Mouse (Mus musculus) kidney, embryonic 15.5 days (tissue): ENCODE measurements around the gene Smim12. TPM values are rescaled to one million over a fixed set of nuclear protein-coding genes. Genes with fewer than 3 reads are reported as not detected.

Source experiments
- ATAC-seq: fragments of 200-750 bp; cut with Nextera tagmentation; replicated peaks from 2 replicates; pipeline ENCODE4 v1.8.0; 2017; ENCODE audit warnings: moderate TSS enrichment; ENCODE audit not compliant: low FRiP score
- H3K27ac ChIP-seq: fragments of 300-500 bp; sonication (generic); 2 replicates; pipeline ENCODE4 v1.5.1; 2015; ENCODE audit warnings: mild to moderate bottlenecking, inconsistent platforms
- H3K27me3 ChIP-seq: fragments of 300-500 bp; sonication (generic); 2 replicates; pipeline ENCODE4 v1.6.1; 2015; ENCODE audit warnings: inconsistent platforms
- H3K36me3 ChIP-seq: fragments of 300-500 bp; sonication (generic); 2 replicates; pipeline ENCODE4 v1.6.1; 2015; ENCODE audit warnings: inconsistent platforms
- H3K4me1 ChIP-seq: fragments of 300-500 bp; sonication (generic); 2 replicates; pipeline ENCODE4 v1.6.1; 2015; ENCODE audit warnings: inconsistent platforms
- H3K4me2 ChIP-seq: fragments of 300-500 bp; sonication (generic); 2 replicates; pipeline ENCODE4 v1.6.1; 2015; ENCODE audit warnings: moderate library complexity, mild to moderate bottlenecking, inconsistent platforms
- H3K4me3 ChIP-seq: fragments of 300-500 bp; sonication (generic); replicated peaks from 2 replicates; pipeline ENCODE4 v1.5.1; 2015; ENCODE audit warnings: mild to moderate bottlenecking, inconsistent platforms
- H3K9ac ChIP-seq: fragments of 300-500 bp; sonication (generic); 2 replicates; pipeline ENCODE4 v1.6.1; 2015; ENCODE audit warnings: mild to moderate bottlenecking, inconsistent platforms
- H3K9me3 ChIP-seq: fragments of 300-500 bp; sonication (generic); replicated peaks from 2 replicates; pipeline ENCODE4 v1.6.1; 2016; ENCODE audit warnings: inconsistent platforms
- WGBS: fragments of 180-500 bp; shearing (Covaris S2); methylation state at CpG from one replicate; pipeline ENCODE4 v1.1.7; 2015; ENCODE audit warnings: mixed read lengths; 5-methylcytosine and 5-hydroxymethylcytosine counted together
- polyA plus RNA-seq: library from polyadenylated mRNA; unstranded; fragments of >200 nt; fragmentation: Nextera tagmentation; extraction: Ambion mirVana; gene quantifications from 2 replicates; pipeline ENCODE4 v1.2.1, GENCODE M21; 2015

Smim12 gene
- polyA plus RNA-seq, 1 experiment from 2014 or later = 65.6 TPM

- H3K9ac ChIP-seq = no peak overlapping the region
- no peak overlapping the region for H3K4me3 ChIP-seq
- WGBS = 74% methylated on average over 9 of the region's 9 CpGs
Observed at GRCm38 (mm10) chr4:127279241-127279640, 35.7 kb downstream of the Smim12 start.

GRCm38 (mm10) chr4:127286907-127287306 is 43.3 kb downstream of the Smim12 start:
- Histone ChIP-seq H3K27ac (no peak overlapping the region), H3K4me1 (peaks cover 7% of the 10 kb centered on the region), H3K36me3 (no peaks in the 10 kb centered on the region), H3K9me3 (no peaks in the 10 kb centered on the region), H3K4me3 (no peak overlapping the region), H3K4me2 (no peak overlapping the region), H3K27me3 (no peaks in the 10 kb centered on the region), H3K9ac (no peak overlapping the region)
- ATAC-seq = no peak
- 69% methylated on average over 4 of the region's 4 CpGs for WGBS

More at GRCm38 (mm10) chr4:127279241-127279640, 35.7 kb downstream of the Smim12 start:
- Histone ChIP-seq H3K27ac (0 out of 2 replicates have a peak overlapping the region, but pooled peaks have one; percentile 0), H3K9me3 (no peaks in the 10 kb centered on the region), H3K4me1 (peaks cover 10% of the 10 kb centered on the region), H3K27me3 (no peaks in the 10 kb centered on the region), H3K36me3 (no peaks in the 10 kb centered on the region), H3K4me2 (no peak overlapping the region)
- ATAC-seq = no peak

- Histone ChIP-seq H3K27ac (no peak overlapping the region), H3K9me3 (no peaks in the 10 kb centered on the region), H3K9ac (no peak overlapping the region), H3K27me3 (no peaks in the 10 kb centered on the region), H3K4me2 (no peak overlapping the region), H3K36me3 (no peaks in the 10 kb centered on the region), H3K4me1 (peaks cover 7% of the 10 kb centered on the region), H3K4me3 (no peak overlapping the region)
- WGBS = 60% methylated on average over 6 of the region's 6 CpGs
- no peak; the same call in 1 of the 2 replicates for ATAC-seq
Observed at GRCm38 (mm10) chr4:127289039-127289548, 45.5 kb downstream of the Smim12 start.

DNA sequence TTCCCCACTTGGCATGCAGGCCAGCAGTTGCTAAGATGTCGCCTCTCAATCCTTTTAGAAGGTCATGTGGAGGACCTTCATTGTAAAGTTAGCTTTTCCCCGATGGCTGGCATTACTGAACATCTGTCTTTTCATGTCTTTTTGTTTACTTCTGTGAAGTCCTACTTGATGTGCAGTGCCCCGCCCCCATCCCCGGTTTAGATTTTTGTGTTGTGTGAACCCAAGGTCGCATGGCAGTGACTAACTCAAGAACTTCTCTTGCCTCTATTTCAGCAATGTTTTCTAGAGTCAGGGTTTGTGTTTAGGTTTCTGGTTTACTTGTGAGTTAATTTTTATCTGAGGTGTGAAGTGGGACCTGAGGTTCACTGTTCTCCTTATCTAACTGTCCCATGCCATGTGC is 49.0 kb downstream of the Smim12 start:
- no peak for ATAC-seq

More for the DNA sequence above, 49.0 kb downstream of the Smim12 start:
- Histone ChIP-seq H3K27me3 (no peaks in the 10 kb centered on the region), H3K9ac (no peak overlapping the region), H3K4me2 (no peak overlapping the region), H3K9me3 (no peaks in the 10 kb centered on the region), H3K27ac (no peak overlapping the region), H3K4me3 (no peak overlapping the region), H3K4me1 (peaks cover 7% of the 10 kb centered on the region), H3K36me3 (no peaks in the 10 kb centered on the region)
- 86% methylated on average over 5 of the region's 5 CpGs for WGBS

Other genes starting within 250 kb of the Smim12 start
- gene Sfpq, start 222.5 kb upstream of the Smim12 start, polyA plus RNA-seq = 88.3 and 93.6 TPM in 2 replicates
- gene Zmym1, start 182.6 kb upstream of the Smim12 start, polyA plus RNA-seq = 19.4 and 19.8 TPM in 2 replicates
- gene Zmym6, start 166.4 kb upstream of the Smim12 start, polyA plus RNA-seq = 18.7 and 19.3 TPM in 2 replicates
- 23.8 and 26.1 TPM in 2 replicates for gene Tmem35b, start 120.1 kb upstream of the Smim12 start, polyA plus RNA-seq
- 0.69 and 0.70 TPM in 2 replicates for gene Dlgap3, start 74.6 kb upstream of the Smim12 start, polyA plus RNA-seq
- gene Gja4, start 70.3 kb downstream of the Smim12 start, polyA plus RNA-seq = 24.9 and 30.5 TPM in 2 replicates
- 1.4 and 1.7 TPM in 2 replicates for gene Gjb3, start 87.1 kb downstream of the Smim12 start, polyA plus RNA-seq
- 0.85 and 1.1 TPM in 2 replicates for gene Gjb4, start 110.3 kb downstream of the Smim12 start, polyA plus RNA-seq
- 2.2 and 2.4 TPM in 2 replicates for gene Gjb5, start 114.4 kb downstream of the Smim12 start, polyA plus RNA-seq